Mouse (Mus musculus) heart, embryonic 13.5 days (tissue): ENCODE measurements around the gene Ppp4r3a. TPM values are rescaled to one million over a fixed set of nuclear protein-coding genes. Genes with fewer than 3 reads are reported as not detected.

Source experiments
- ATAC-seq: fragments of 200-750 bp; cut with Nextera tagmentation; 2 replicates; pipeline ENCODE4 v1.8.0; 2017; ENCODE audit warnings: moderate TSS enrichment; ENCODE audit not compliant: insufficient number of reproducible peaks, low FRiP score, low TSS enrichment; ENCODE audit errors: extremely low read depth
- H3K27ac ChIP-seq: fragments of 300-500 bp; sonication (generic); replicated peaks from 2 replicates; pipeline ENCODE4 v1.5.1; 2015; ENCODE audit warnings: moderate library complexity, mild to moderate bottlenecking, inconsistent platforms
- H3K27me3 ChIP-seq: fragments of 300-500 bp; sonication (generic); replicated peaks from 2 replicates; pipeline ENCODE4 v1.6.1; 2015; ENCODE audit warnings: mild to moderate bottlenecking, inconsistent platforms
- H3K36me3 ChIP-seq: fragments of 300-500 bp; sonication (generic); 2 replicates; pipeline ENCODE4 v1.6.1; 2015; ENCODE audit warnings: mild to moderate bottlenecking, inconsistent platforms
- H3K4me1 ChIP-seq: fragments of 300-500 bp; sonication (generic); 2 replicates; pipeline ENCODE4 v1.6.1; 2015; ENCODE audit warnings: inconsistent platforms
- H3K4me2 ChIP-seq: fragments of 300-500 bp; sonication (generic); 2 replicates; pipeline ENCODE4 v1.6.1; 2015; ENCODE audit warnings: inconsistent platforms, mild to moderate bottlenecking, moderate library complexity
- H3K4me3 ChIP-seq: fragments of 300-500 bp; sonication (generic); 2 replicates; pipeline ENCODE4 v1.5.1; 2015; ENCODE audit warnings: moderate library complexity, mild to moderate bottlenecking, inconsistent platforms
- H3K9ac ChIP-seq: fragments of 300-500 bp; sonication (generic); 2 replicates; pipeline ENCODE4 v1.6.1; 2015; ENCODE audit warnings: inconsistent platforms, mild to moderate bottlenecking, moderate library complexity
- H3K9me3 ChIP-seq: fragments of 300-500 bp; sonication (generic); 2 replicates; pipeline ENCODE4 v1.6.1; 2016; ENCODE audit warnings: inconsistent platforms
- WGBS: fragments of 180-500 bp; shearing (Covaris S2); methylation state at CpG from one replicate; pipeline ENCODE4 v1.1.7; 2015; ENCODE audit warnings: mixed read lengths; 5-methylcytosine and 5-hydroxymethylcytosine counted together
- polyA plus RNA-seq: library from polyadenylated mRNA; unstranded; fragments of >200 nt; fragmentation: Nextera tagmentation; extraction: Ambion mirVana; gene quantifications from 2 replicates; pipeline ENCODE4 v1.2.1, GENCODE M21; 2015

Ppp4r3a gene
- polyA plus RNA-seq, 1 experiment from 2014 or later: 24.2 TPM

- H3K4me1 ChIP-seq: peaks cover 55% of the 10 kb centered on the region
- ATAC-seq: no peak
Measured at GRCm38 (mm10) chr12:101084237-101084636, 735 bp upstream of the Ppp4r3a start.

GRCm38 (mm10) chr12:101083839-101084195, 315 bp upstream of the Ppp4r3a start:
- H3K4me1 ChIP-seq: peaks cover 58% of the 10 kb centered on the region
- H3K27me3 ChIP-seq: no peaks in the 10 kb centered on the region
- peak overlapping the region; percentile 99 for H3K9ac ChIP-seq
- H3K4me2 ChIP-seq: peak overlapping the region; percentile 97
- ATAC-seq: 0 out of 2 replicates have a peak, but pooled peaks have one; percentile 20
- H3K27ac ChIP-seq: peak overlapping the region; percentile 100
- peak overlapping the region; percentile 97 for H3K4me3 ChIP-seq
- no peaks in the 10 kb centered on the region for H3K9me3 ChIP-seq
- 0% methylated on average over 23 of the region's 23 CpGs for WGBS
- H3K36me3 ChIP-seq: peaks cover 13% of the 10 kb centered on the region

More at GRCm38 (mm10) chr12:101084237-101084636, 735 bp upstream of the Ppp4r3a start:
- no peaks in the 10 kb centered on the region for H3K9me3 ChIP-seq
- peak overlapping the region; percentile 97 for H3K4me3 ChIP-seq
- peak overlapping the region; percentile 97 for H3K4me2 ChIP-seq
- no peaks in the 10 kb centered on the region for H3K27me3 ChIP-seq
- peak overlapping the region; percentile 99 for H3K9ac ChIP-seq
- H3K36me3 ChIP-seq: peaks cover 10% of the 10 kb centered on the region
- peak overlapping the region; percentile 100 for H3K27ac ChIP-seq
- whole genome bisulfite sequencing: 12% methylated on average over 4 of the region's 4 CpGs

- peak; percentile 40 for ATAC-seq
- Histone ChIP-seq H3K4me1 (peaks cover 64% of the 10 kb centered on the region), H3K36me3 (peaks cover 23% of the 10 kb centered on the region), H3K9ac (peak overlapping the region; percentile 99), H3K9me3 (no peaks in the 10 kb centered on the region), H3K4me3 (peak overlapping the region; percentile 97), H3K27me3 (no peaks in the 10 kb centered on the region), H3K4me2 (peak overlapping the region; percentile 97), H3K27ac (peak overlapping the region; percentile 100)
- WGBS: under 1% methylated on average over 67 of the region's 69 CpGs
Measured at GRCm38 (mm10) chr12:101082296-101083075, 1.0 kb downstream of the Ppp4r3a start.

GRCm38 (mm10) chr12:101077955-101078354, 5.5 kb downstream of the Ppp4r3a start:
- Histone ChIP-seq H3K4me1 (peaks cover 56% of the 10 kb centered on the region), H3K27me3 (no peaks in the 10 kb centered on the region), H3K9ac (no peak overlapping the region), H3K27ac (no peak overlapping the region), H3K9me3 (no peaks in the 10 kb centered on the region), H3K4me2 (no peak overlapping the region), H3K36me3 (peaks cover 31% of the 10 kb centered on the region), H3K4me3 (no peak overlapping the region)
- ATAC-seq: no peak

DNA sequence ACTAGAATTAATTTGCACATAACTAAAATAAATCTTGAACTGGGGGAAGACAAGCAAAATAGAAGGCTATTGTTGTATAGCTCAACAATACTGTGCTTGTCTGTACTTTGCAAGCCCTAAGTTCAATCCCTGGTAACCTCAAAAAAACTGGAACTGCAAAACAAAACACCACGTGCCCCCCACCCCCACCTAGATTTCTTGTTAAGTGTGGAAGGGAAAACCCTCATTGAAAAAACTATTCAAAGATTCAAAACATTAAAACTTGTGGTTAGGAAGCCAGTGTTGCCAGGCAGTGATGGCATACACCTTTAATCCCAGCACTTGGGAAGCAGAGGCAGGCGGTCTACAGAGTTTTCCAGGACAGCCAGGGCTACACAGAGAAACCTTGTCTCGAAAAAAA, 8.1 kb downstream of the Ppp4r3a start:
- Histone ChIP-seq H3K27me3 (no peaks in the 10 kb centered on the region), H3K4me1 (peaks cover 42% of the 10 kb centered on the region), H3K4me2 (no peak overlapping the region), H3K27ac (no peak overlapping the region), H3K4me3 (no peak overlapping the region), H3K9me3 (no peaks in the 10 kb centered on the region), H3K9ac (no peak overlapping the region), H3K36me3 (peaks cover 24% of the 10 kb centered on the region)
- no peak for ATAC-seq
- 77% methylated on average over 3 of the region's 3 CpGs for WGBS

GRCm38 (mm10) chr12:101074821-101075429, 8.6 kb downstream of the Ppp4r3a start:
- H3K27ac ChIP-seq: no peak overlapping the region
- ATAC-seq: no peak
- H3K36me3 ChIP-seq: peaks cover 21% of the 10 kb centered on the region
- WGBS: 81% methylated on average over 4 of the region's 4 CpGs
- no peak overlapping the region for H3K4me2 ChIP-seq
- no peaks in the 10 kb centered on the region for H3K27me3 ChIP-seq
- no peak overlapping the region for H3K4me3 ChIP-seq
- no peak overlapping the region for H3K9ac ChIP-seq
- H3K4me1 ChIP-seq: peaks cover 39% of the 10 kb centered on the region
- no peaks in the 10 kb centered on the region for H3K9me3 ChIP-seq

DNA sequence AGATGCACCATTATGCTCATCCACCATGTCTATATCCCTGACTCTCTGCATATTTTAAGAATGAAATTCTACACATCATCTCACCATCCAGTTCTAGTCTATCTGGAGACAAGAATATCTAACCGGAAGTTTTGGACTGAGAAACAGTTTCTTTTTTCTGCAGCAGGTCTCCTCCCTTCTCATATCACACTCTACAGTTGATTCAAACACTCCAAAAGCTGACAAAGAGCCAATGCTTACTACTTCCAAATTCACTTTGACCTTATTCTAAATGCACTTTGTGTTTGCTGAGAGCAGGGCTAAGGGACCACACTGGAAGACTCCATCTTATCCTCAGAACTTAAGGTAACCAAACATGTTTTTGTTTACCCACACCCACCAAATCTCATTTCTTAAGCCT, 13.7 kb downstream of the Ppp4r3a start:
- no peak overlapping the region for H3K4me3 ChIP-seq
- ATAC-seq: no peak
- no peak overlapping the region for H3K27ac ChIP-seq
- peaks cover 29% of the 10 kb centered on the region for H3K36me3 ChIP-seq
- no peak overlapping the region for H3K9ac ChIP-seq
- H3K4me2 ChIP-seq: no peak overlapping the region
- no peaks in the 10 kb centered on the region for H3K27me3 ChIP-seq
- peaks cover 28% of the 10 kb centered on the region for H3K4me1 ChIP-seq
- 75% methylated on average over 1 of the region's 1 CpGs for WGBS
- H3K9me3 ChIP-seq: no peaks in the 10 kb centered on the region

GRCm38 (mm10) chr12:101066329-101066728, 17.2 kb downstream of the Ppp4r3a start:
- WGBS: 88% methylated on average over 1 of the region's 1 CpGs
- H3K9me3 ChIP-seq: no peaks in the 10 kb centered on the region
- H3K4me3 ChIP-seq: no peak overlapping the region
- peaks cover 25% of the 10 kb centered on the region for H3K4me1 ChIP-seq
- H3K36me3 ChIP-seq: peaks cover 64% of the 10 kb centered on the region
- H3K4me2 ChIP-seq: no peak overlapping the region
- H3K27me3 ChIP-seq: no peaks in the 10 kb centered on the region
- no peak overlapping the region for H3K9ac ChIP-seq
- H3K27ac ChIP-seq: 0 out of 2 replicates have a peak overlapping the region, but pooled peaks have one; percentile 25
- no peak for ATAC-seq

- Histone ChIP-seq H3K36me3 (peaks cover 71% of the 10 kb centered on the region), H3K4me1 (no peaks in the 10 kb centered on the region), H3K9ac (no peak overlapping the region)
Measured at GRCm38 (mm10) chr12:101039956-101040355, 43.5 kb downstream of the Ppp4r3a start.

GRCm38 (mm10) chr12:101028954-101029731, 54.4 kb downstream of the Ppp4r3a start, which contains the start of gene Ccdc88c:
Ccdc88c (minus strand) TSS chr12:101029056.
- Histone ChIP-seq H3K4me3 (peak within 1 kb of the TSS; percentile 76), H3K4me1 (peaks cover 38% of the 10 kb centered on the region), H3K36me3 (no peaks in the 10 kb centered on the region), H3K9me3 (no peaks in the 10 kb centered on the region), H3K9ac (peak within 1 kb of the TSS; percentile 85), H3K4me2 (peak within 1 kb of the TSS; percentile 99), H3K27ac (peak within 1 kb of the TSS; percentile 57), H3K27me3 (peaks cover 66% of the 10 kb centered on the region)
- peak; percentile 84 for ATAC-seq
- WGBS: under 1% methylated on average over 42 of the region's 56 CpGs

More at GRCm38 (mm10) chr12:101039956-101040355, 43.5 kb downstream of the Ppp4r3a start:
- no peak for ATAC-seq
- Histone ChIP-seq H3K4me3 (no peak overlapping the region), H3K4me2 (no peak overlapping the region), H3K27me3 (no peaks in the 10 kb centered on the region), H3K27ac (no peak overlapping the region), H3K9me3 (no peaks in the 10 kb centered on the region)
